8 mouse cellular contexts compared by ENCODE assay signal in genomic region chr3:108411026-108411753, GRCm38 (mm10). TPM values are rescaled to one million over a fixed set of nuclear protein-coding genes. Genes with fewer than 3 reads are reported as not detected.
DNase-seq lines count a peak whose midpoint lies in the region; ATAC-seq and TF ChIP-seq lines count a peak whose summit lies in the region.

No protein-coding gene starts in this region.

- TF ChIP-seq CTCF in gastrocnemius, adult 2 months (IDR thresholded peaks at IDR 0.05) = no peak

- peaks cover 57% of the 10 kb centered on the region for H3K4me1 ChIP-seq in embryonic facial prominence, embryonic 10.5 days
- H3K4me1 ChIP-seq in intestine, embryonic 15.5 days (replicated peaks) = peaks cover 19% of the 10 kb centered on the region
- H3K4me1 ChIP-seq in midbrain, embryonic 13.5 days (replicated peaks) = peaks cover 87% of the 10 kb centered on the region

- no peak overlapping the region for H3K4me3 ChIP-seq in gastrocnemius, adult 2 months
- peak overlapping the region; percentile 49 for H3K4me3 ChIP-seq in embryonic facial prominence, embryonic 10.5 days
- H3K4me3 ChIP-seq in intestine, embryonic 15.5 days (replicated peaks) = no peak overlapping the region
- H3K4me3 ChIP-seq in midbrain, embryonic 13.5 days (replicated peaks) = peak overlapping the region; percentile 45

- peaks cover 18% of the 10 kb centered on the region for H3K27me3 ChIP-seq in embryonic facial prominence, embryonic 10.5 days (replicated peaks; ENCODE audit: low read depth, poor library complexity, severe bottlenecking)
- H3K27me3 ChIP-seq in intestine, embryonic 15.5 days (replicated peaks) = peaks cover 4% of the 10 kb centered on the region; the same call in 1 of the 2 replicates
- no peaks in the 10 kb centered on the region for H3K27me3 ChIP-seq in midbrain, embryonic 13.5 days

- DNase-seq in gastrocnemius, adult 2 months = peak; percentile 20
- DNase-seq in gastrocnemius, adult 18-20 months (ENCODE audit: low spot score) = no peak
- DNase-seq in embryonic facial prominence, embryonic 10.5 days (ENCODE audit: low spot score) = no peak
- no peak for DNase-seq in thymus, postnatal 36 days
- DNase-seq in adrenal gland, adult 18-20 months (ENCODE audit: low spot score in 2 of 2) = no peak
- DNase-seq in heart, adult 11 months = no peak

- peaks cover 72% of the 10 kb centered on the region for H3K36me3 ChIP-seq in embryonic facial prominence, embryonic 10.5 days (replicated peaks)
- peaks cover 14% of the 10 kb centered on the region; the same call in 1 of the 2 replicates for H3K36me3 ChIP-seq in intestine, embryonic 15.5 days
- peaks cover 63% of the 10 kb centered on the region for H3K36me3 ChIP-seq in midbrain, embryonic 13.5 days

- 31% methylated on average over 5 of the region's 5 CpGs for WGBS in embryonic facial prominence, embryonic 10.5 days
- WGBS in intestine, embryonic 15.5 days = 58% methylated on average over 5 of the region's 5 CpGs
- WGBS in midbrain, embryonic 13.5 days = 5% methylated on average over 5 of the region's 5 CpGs

- no peak for ATAC-seq in intestine, embryonic 15.5 days
- peak; percentile 13; the same call in 1 of the 2 replicates for ATAC-seq in midbrain, embryonic 13.5 days

- H3K9me3 ChIP-seq in embryonic facial prominence, embryonic 10.5 days = peaks cover 25% of the 10 kb centered on the region
- 0 out of 2 replicates have a peak, but pooled peaks cover 7% of the 10 kb centered on the region for H3K9me3 ChIP-seq in intestine, embryonic 15.5 days
- peaks cover 8% of the 10 kb centered on the region; the same call in 1 of the 2 replicates for H3K9me3 ChIP-seq in midbrain, embryonic 13.5 days

- peak overlapping the region; percentile 17; the same call in 1 of the 2 replicates for H3K4me2 ChIP-seq in intestine, embryonic 15.5 days (replicated peaks)
- H3K4me2 ChIP-seq in midbrain, embryonic 13.5 days (replicated peaks) = peak overlapping the region; percentile 69

- peak overlapping the region; percentile 26; the same call in 1 of the 2 replicates for H3K9ac ChIP-seq in intestine, embryonic 15.5 days
- peak overlapping the region; percentile 91 for H3K9ac ChIP-seq in midbrain, embryonic 13.5 days (replicated peaks)

- peak overlapping the region; percentile 20; the same call in 1 of the 2 replicates for H3K27ac ChIP-seq in gastrocnemius, adult 2 months
- H3K27ac ChIP-seq in embryonic facial prominence, embryonic 10.5 days (replicated peaks) = peak overlapping the region; percentile 86
- peak overlapping the region; percentile 32; the same call in 1 of the 2 replicates for H3K27ac ChIP-seq in intestine, embryonic 15.5 days
- H3K27ac ChIP-seq in midbrain, embryonic 13.5 days = peak overlapping the region; percentile 98

- intact Hi-C loops in gastrocnemius, adult 2 months (cut with DNase I) = no loop called here

RNA-seq across cellular contexts. Expression of gene Celsr2, which starts 4.2 kb away (rescaled TPM):
- 1 to 10 TPM; 6.4 to 8.8 TPM for total RNA-seq in gastrocnemius, adult 2 months (2021)
- 10 to 100 TPM; 10.0 to 11.6 TPM for total RNA-seq in gastrocnemius, adult 18-20 months (2021)
- polyA plus RNA-seq in embryonic facial prominence, embryonic 10.5 days (2016; fragmentation: Nextera tagmentation; extraction: Ambion mirVana) = 10.2 and 20.1 TPM in 2 replicates
- polyA plus RNA-seq in intestine, embryonic 15.5 days (2015; fragmentation: Nextera tagmentation; extraction: Ambion mirVana) = 3.2 and 6.1 TPM in 2 replicates
- 56.5 and 65.5 TPM in 2 replicates for polyA plus RNA-seq in midbrain, embryonic 13.5 days (2015; fragmentation: Nextera tagmentation; extraction: Ambion mirVana)
- 1 to 10 TPM; 4.4 to 7.0 TPM for total RNA-seq in adrenal gland, adult 18-20 months (2021)

RNA-seq across cellular contexts. Expression of gene Psrc1, which starts 27.6 kb away (rescaled TPM):
- not detected for total RNA-seq in gastrocnemius, adult 2 months (2021)
- not detected for total RNA-seq in gastrocnemius, adult 18-20 months (2021)
- 97.9 and 100.0 TPM in 2 replicates for polyA plus RNA-seq in embryonic facial prominence, embryonic 10.5 days (2016; fragmentation: Nextera tagmentation; extraction: Ambion mirVana)
- polyA plus RNA-seq in intestine, embryonic 15.5 days (2015; fragmentation: Nextera tagmentation; extraction: Ambion mirVana) = 28.8 and 30.3 TPM in 2 replicates
- polyA plus RNA-seq in midbrain, embryonic 13.5 days (2015; fragmentation: Nextera tagmentation; extraction: Ambion mirVana) = 23.7 and 25.4 TPM in 2 replicates
- total RNA-seq in adrenal gland, adult 18-20 months (2021) = 1 to 10 TPM; 1.7 to 1.8 TPM

RNA-seq across cellular contexts. Expression of gene Sars, which starts 33.8 kb away (rescaled TPM):
- 100 to 1,000 TPM; 116 to 135 TPM for total RNA-seq in gastrocnemius, adult 2 months (2021)
- total RNA-seq in gastrocnemius, adult 18-20 months (2021) = 100 to 1,000 TPM; 118 to 122 TPM
- 132 and 139 TPM in 2 replicates for polyA plus RNA-seq in embryonic facial prominence, embryonic 10.5 days (2016; fragmentation: Nextera tagmentation; extraction: Ambion mirVana)
- 145 and 150 TPM in 2 replicates for polyA plus RNA-seq in intestine, embryonic 15.5 days (2015; fragmentation: Nextera tagmentation; extraction: Ambion mirVana)
- polyA plus RNA-seq in midbrain, embryonic 13.5 days (2015; fragmentation: Nextera tagmentation; extraction: Ambion mirVana) = 208 and 216 TPM in 2 replicates
- total RNA-seq in adrenal gland, adult 18-20 months (2021) = 100 to 1,000 TPM; 168 to 202 TPM

RNA-seq across cellular contexts. Expression of gene Mybphl, which starts 46.5 kb away (rescaled TPM):
- total RNA-seq in gastrocnemius, adult 2 months (2021) = not detected
- total RNA-seq in gastrocnemius, adult 18-20 months (2021) = not detected
- 0.22 TPM in 1 of 2 replicates, not detected in the other for polyA plus RNA-seq in embryonic facial prominence, embryonic 10.5 days (2016; fragmentation: Nextera tagmentation; extraction: Ambion mirVana)
- not detected in 2 replicates for polyA plus RNA-seq in intestine, embryonic 15.5 days (2015; fragmentation: Nextera tagmentation; extraction: Ambion mirVana)
- not detected in 2 replicates for polyA plus RNA-seq in midbrain, embryonic 13.5 days (2015; fragmentation: Nextera tagmentation; extraction: Ambion mirVana)
- total RNA-seq in adrenal gland, adult 18-20 months (2021) = not detected

Comparison
In these comparisons a context has a peak if more than half of its experiments do, and no peak if none do; other contexts are left out.
1. H3K27ac ChIP-seq: peak in every context shown above with its lines; median percentile 98 in midbrain, embryonic 13.5 days; 86 in embryonic facial prominence, embryonic 10.5 days; 32 in intestine, embryonic 15.5 days; 20 in gastrocnemius, adult 2 months.
2. H3K4me3 ChIP-seq: peak in embryonic facial prominence, embryonic 10.5 days (single experiment) and midbrain, embryonic 13.5 days (single experiment); none in gastrocnemius, adult 2 months (single experiment) and intestine, embryonic 15.5 days (single experiment).